Mouse (Mus musculus): ENCODE measurements at regions not wholly inside any gene's neighbourhood (a gene's known extent, or its start where the extent isn't known, plus 50 kb on each side); places are given as distances from the start of the nearest gene placed in this dataset.

GRCm38 (mm10) chr1:24942757-24943296 is 264.4 kb downstream of the Lmbrd1 start:
- TF ChIP-seq CTCF (IDR thresholded peaks at IDR 0.05; ENCODE audit: insufficient read depth, low read depth, low read length), result no peak
- TF ChIP-seq POLR2A (IDR thresholded peaks at IDR 0.05; ENCODE audit: insufficient read depth, low read depth, low read length), result no peak
